Mouse (Mus musculus) ES-E14 (cell line): Measurements from ENCODE around the gene Bag6.

Experiments used
- HCFC1 ChIP-seq: IDR thresholded peaks from 2 replicates; pipeline ENCODE4 v1.6.1; 2012; ENCODE audit warnings: low read length, inconsistent platforms, borderline replicate concordance; ENCODE audit not compliant: insufficient read depth
- ZC3H11A ChIP-seq: IDR thresholded peaks from 2 replicates; pipeline ENCODE4 v1.6.1; 2012; ENCODE audit warnings: low read depth, mild to moderate bottlenecking, inconsistent platforms, low read length, borderline replicate concordance

GRCm38 (mm10) chr17:35105740-35106389 is 29.1 kb upstream of the Bag6 start:
- TF ChIP-seq HCFC1 (no peak), ZC3H11A (no peak; the same call in 1 of the 2 replicates)
